Mouse (Mus musculus): ENCODE data around the gene Sycp1. TPM values are rescaled to one million over a fixed set of nuclear protein-coding genes. Genes with fewer than 3 reads are reported as not detected.

The Sycp1 gene
- total RNA-seq (2021), result under 1 TPM in 1 of 2 experiments, not detected in 1; 0.20 TPM
- long read RNA-seq, experiment 1, result 0 reads
- long read RNA-seq, experiment 2, result 0 reads

DNA sequence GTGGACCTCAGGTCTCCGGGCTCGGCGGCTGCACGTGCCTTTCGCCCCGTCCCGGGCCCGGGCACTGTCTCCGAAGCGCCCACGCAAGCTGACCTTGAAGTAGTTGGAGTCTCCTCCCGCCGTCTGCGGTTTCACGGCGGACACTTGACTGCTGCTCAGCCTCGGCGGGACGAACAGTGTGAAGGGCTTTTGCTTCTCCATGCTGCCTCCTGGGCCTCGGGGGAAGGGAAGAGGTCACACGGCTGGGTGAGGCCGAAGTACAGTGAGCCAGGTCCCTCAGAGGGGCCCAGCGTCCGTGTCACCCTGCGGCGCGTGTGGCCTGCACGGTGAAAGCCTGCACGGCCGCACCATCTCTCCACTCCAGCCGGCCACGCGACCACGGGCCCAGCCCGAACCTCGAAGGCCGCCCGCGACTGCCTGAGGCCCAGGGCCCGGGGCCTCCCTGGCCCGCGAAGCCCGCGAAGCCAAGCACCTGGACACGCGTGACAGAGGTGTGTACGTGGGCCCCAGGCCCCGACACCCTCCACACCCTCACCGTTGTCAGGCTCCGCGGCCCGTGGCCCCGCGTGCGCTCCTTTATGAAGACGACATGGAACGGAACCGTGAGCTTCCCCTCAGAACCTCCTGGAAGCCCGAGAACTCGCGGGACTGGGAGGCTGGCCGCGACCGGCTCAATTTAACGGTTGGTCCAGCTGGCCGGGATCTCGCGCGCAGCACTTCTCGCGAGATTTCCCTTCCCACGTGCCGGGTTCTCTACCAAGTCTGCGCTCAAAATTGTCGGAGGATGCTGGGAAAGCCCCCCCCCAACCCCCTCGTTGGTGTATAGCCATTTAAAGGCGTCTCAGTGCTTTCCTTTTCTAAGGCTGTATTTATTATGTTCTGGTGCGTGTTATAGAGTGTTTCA, at the start of gene Sycp1:
Gene Sycp1 (minus strand): TSS at position 650 of the 904 bp plus-strand sequence.
- no peak for DNase-seq (ENCODE audit: low spot score in 2 of 2)

DNA sequence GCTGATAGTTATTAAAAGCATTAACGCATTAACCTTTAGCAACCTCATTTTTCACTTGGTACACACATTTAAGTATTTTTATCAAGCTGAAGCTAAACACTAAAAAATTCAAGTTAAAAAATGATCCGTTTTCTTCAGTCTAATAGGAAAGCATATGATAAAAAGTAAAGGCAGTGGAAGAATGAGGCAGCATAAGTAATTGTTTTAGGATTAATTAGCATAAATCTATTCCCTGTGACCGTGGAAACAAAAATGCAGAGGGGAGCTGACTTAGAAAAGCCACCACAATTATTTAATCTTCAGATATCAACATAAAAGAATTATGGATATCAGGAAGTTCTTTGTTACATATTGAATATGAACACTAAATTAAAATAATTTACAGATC, 44.4 kb upstream of the Sycp1 start:
- intact Hi-C loops (cut with DNase I), result no loop called here
- no peak for DNase-seq (ENCODE audit: low spot score in 2 of 2)

More for the DNA sequence above, at the start of gene Sycp1:
- intact Hi-C loops (cut with DNase I), result no loop called here

- peak; percentile 22 to 50 for DNase-seq (ENCODE audit: low spot score in 2 of 2)
- intact Hi-C loops (cut with DNase I), result no loop called here
Observed at GRCm38 (mm10) chr3:102979550-102980348, 43.8 kb upstream of the Sycp1 start.

DNA sequence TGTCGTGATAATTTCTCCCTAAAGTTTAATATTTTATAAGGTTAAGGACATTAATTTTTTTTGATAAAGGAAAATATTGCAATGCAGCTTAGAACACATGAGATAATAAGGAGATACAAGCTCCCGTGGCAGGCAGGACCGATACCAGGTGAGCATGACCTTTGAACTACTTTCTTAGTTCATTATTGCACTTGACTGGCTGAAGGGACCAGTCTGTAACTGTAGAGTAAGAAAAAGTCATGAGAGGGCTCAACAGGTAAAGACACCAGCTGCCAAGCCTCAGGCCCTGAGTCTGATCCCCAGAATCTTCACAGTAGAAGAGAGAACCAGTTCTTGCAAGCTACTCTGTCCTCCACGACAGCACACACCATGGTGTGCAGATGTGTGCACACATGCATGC, 41.0 kb upstream of the Sycp1 start:
- intact Hi-C loops (cut with DNase I), result no loop called here
- DNase-seq (ENCODE audit: low spot score in 2 of 2), result no peak

GRCm38 (mm10) chr3:102970508-102970907, 34.6 kb upstream of the Sycp1 start:
- intact Hi-C loops (cut with DNase I), result no loop called here
- DNase-seq (ENCODE audit: low spot score in 2 of 2), result no peak

GRCm38 (mm10) chr3:102970067-102970466, 34.2 kb upstream of the Sycp1 start:
- DNase-seq (ENCODE audit: low spot score in 2 of 2), result no peak
- intact Hi-C loops (cut with DNase I), result no loop called here

DNA sequence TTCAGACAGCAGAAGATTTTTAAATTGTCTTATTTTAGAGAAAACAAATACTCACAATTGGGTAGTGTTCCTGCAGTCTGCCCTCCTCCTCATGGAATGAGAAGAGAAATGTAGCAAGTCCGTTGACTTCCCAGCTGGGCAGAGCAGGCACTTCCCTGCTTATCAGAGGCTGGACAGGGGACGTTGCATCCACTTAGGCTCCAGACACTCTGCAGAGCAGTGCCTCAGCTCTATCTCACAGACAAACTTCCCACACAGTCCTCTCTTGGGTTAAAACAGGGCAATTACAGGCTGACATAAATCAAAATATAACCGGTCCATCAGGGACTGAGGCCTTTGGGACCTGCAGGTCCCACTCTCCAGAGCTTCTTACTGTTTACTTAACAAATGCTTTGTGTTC, 28.1 kb upstream of the Sycp1 start, which contains the start of gene Nr1h5:
Gene Nr1h5 (minus strand): TSS at position 101 of the 400 bp plus-strand sequence.
- no peak for DNase-seq (ENCODE audit: low spot score in 2 of 2)
- intact Hi-C loops (cut with DNase I), result no loop called here

DNA sequence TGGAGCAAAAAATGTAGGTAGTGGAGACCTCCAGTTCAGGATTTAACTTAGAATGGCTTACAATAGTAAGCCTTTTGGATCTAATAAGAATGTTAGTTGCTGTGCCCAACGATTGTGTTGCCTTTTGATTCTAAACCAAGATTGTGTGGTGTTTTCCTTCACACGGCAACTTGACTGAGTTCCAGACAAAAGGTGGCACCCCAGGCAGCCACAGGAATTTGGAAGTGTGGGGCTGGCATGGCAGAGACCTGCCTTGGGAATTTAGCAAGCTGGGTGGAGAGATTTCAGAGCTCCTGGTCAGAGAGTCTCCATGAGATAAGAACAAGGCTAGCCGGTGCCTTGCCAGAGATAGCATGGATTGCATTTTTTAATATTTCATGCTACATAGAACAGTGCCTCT, 19.7 kb upstream of the Sycp1 start:
- intact Hi-C loops (cut with DNase I), result no loop called here

DNA sequence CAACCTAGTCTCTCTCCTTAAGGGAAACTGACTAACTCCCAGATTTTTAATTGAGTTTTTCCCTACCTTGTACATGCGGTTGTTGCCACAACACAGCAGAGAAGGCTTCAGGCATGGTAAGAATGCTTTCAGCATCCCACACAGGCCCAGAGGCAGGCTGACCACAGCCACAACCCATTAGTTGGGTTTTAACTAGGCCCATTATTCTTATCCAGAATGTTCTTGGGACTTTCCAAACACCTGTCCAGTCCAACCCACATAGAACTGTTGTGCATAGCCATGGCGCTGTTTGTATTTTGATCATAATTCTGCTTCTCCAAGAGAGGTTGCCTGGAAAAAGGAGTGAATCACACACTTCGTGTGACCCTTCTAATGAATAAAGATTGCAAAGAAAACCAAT, 19.2 kb upstream of the Sycp1 start:
- intact Hi-C loops (cut with DNase I), result no loop called here
- DNase-seq (ENCODE audit: low spot score in 2 of 2), result no peak

More for the DNA sequence above, 19.7 kb upstream of the Sycp1 start:
- no peak for DNase-seq (ENCODE audit: low spot score in 2 of 2)

DNA sequence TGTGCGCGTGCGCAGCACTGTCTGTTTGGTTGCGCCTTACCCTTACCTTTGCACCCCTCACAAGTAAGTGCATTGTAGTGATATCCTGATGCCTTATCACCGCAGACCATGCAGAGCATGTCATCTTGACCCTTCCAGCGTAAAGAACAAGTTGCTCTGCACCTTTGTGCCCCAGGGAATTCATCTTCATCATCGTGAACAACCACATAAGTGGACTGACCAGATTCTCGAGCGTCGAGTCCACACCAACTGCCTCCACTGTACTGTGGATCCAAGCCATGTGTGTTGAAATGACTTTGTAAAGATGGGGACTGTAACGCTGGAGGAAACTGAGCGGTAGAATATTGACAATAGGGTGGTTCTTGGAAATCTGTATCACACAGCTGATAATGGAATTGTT, 18.6 kb upstream of the Sycp1 start:
- no peak for DNase-seq (ENCODE audit: low spot score in 2 of 2)
- intact Hi-C loops (cut with DNase I), result no loop called here

GRCm38 (mm10) chr3:102946861-102947260, 11.0 kb upstream of the Sycp1 start:
- intact Hi-C loops (cut with DNase I), result no loop called here
- no peak for DNase-seq (ENCODE audit: low spot score in 2 of 2)

- DNase-seq (ENCODE audit: low spot score in 2 of 2), result no peak
- intact Hi-C loops (cut with DNase I), result no loop called here
Observed at GRCm38 (mm10) chr3:102946312-102946711, 10.4 kb upstream of the Sycp1 start.

DNA sequence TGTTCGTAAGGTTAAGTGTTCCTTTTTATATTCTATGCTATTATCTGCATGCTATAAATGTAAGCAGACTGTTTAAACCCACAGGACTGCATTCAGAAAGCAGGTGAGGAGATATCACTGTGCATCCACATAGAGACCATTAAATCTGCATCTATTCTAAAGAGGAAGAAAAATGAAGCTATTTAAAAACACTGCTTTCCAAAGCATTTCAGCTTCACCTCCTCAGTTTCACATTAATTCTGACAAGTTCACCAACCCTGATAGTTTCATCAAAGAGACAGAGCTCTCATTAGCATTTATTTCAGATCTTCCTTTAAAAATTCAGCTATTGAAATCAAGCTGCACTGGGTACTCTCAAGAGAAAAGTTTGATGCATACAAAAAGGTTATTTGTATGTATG, 2.2 kb upstream of the Sycp1 start:
- intact Hi-C loops (cut with DNase I), result no loop called here
- no peak for DNase-seq (ENCODE audit: low spot score in 2 of 2)

- intact Hi-C loops (cut with DNase I), result no loop called here
- no peak for DNase-seq (ENCODE audit: low spot score in 2 of 2)
Observed at GRCm38 (mm10) chr3:102899136-102899535, 36.8 kb downstream of the Sycp1 start.

GRCm38 (mm10) chr3:102880529-102880928, 55.4 kb downstream of the Sycp1 start:
- DNase-seq (ENCODE audit: low spot score in 2 of 2), result no peak

DNA sequence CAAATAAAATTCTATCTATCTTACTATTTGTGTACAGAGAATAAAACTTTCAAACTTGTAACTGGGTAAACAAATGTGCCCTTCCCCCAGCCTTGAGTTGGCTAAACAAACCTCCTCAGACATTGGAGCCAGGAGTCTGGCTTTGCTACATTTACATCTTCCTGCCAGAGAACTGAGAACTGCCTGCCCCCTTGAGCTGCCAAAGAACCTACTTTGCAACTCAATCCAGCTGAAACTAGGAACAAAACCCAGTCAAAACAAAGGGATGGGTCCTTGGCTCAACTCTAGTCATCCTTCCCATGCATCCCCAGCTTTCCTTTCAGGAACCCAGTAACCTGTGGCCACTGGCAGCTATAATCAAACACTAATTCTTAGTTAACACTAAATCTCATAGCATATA, 87.2 kb downstream of the Sycp1 start:
- DNase-seq (ENCODE audit: low spot score in 2 of 2), result no peak
- intact Hi-C loops (cut with DNase I), result no loop called here

More at GRCm38 (mm10) chr3:102880529-102880928, 55.4 kb downstream of the Sycp1 start:
- intact Hi-C loops (cut with DNase I), result no loop called here

- intact Hi-C loops (cut with DNase I), result no loop called here
- DNase-seq (ENCODE audit: low spot score in 2 of 2), result no peak
Observed at GRCm38 (mm10) chr3:102842386-102842785, 93.5 kb downstream of the Sycp1 start.

DNA sequence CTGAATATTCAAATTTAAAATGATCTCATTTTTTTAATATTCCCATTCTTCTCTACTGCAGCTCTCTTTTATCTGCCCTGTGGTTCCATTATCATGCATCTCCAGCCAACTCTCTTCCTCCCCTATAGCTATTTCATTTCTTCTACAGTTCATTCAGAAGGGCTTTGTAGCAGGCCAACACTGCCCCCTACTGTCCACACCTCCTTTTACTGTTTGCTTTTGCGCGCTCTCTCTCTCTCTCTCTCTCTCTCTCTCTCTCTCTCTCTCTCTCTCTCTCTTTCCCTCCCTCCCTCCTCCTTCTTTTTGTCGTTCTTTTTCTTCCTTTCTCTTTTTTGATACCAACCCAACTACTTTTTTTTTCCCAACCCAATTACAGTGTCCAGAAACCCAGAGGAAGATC, 132.0 kb downstream of the Sycp1 start:
- DNase-seq (ENCODE audit: low spot score in 2 of 2), result peak; percentile 68 to 85
- intact Hi-C loops (cut with DNase I), result loop anchor here (1.0 to 2.0 kb wide), 2 partner anchors 89 to 555 kb away; no protein-coding TSS in a partner anchor

- intact Hi-C loops (cut with DNase I), result no loop called here
- DNase-seq (ENCODE audit: low spot score in 2 of 2), result no peak
Observed at GRCm38 (mm10) chr3:102787369-102787768, 148.5 kb downstream of the Sycp1 start.

GRCm38 (mm10) chr3:102782618-102783017, 153.3 kb downstream of the Sycp1 start, which contains the start of gene Tshb:
Gene Tshb (minus strand): TSS chr3:102782718.
- intact Hi-C loops (cut with DNase I), result no loop called here
- DNase-seq (ENCODE audit: low spot score in 2 of 2), result no peak

All from left cerebral cortex, postnatal 14 days (tissue).